Mouse (Mus musculus): Measurements from ENCODE around the gene Apoh. TPM values are rescaled to one million over a fixed set of nuclear protein-coding genes. Genes with fewer than 3 reads are reported as not detected.

Gene Apoh
- polyA plus RNA-seq, 1 experiment, result 0.25 TPM

- Histone ChIP-seq H3ac (ENCODE audit: control insufficient read depth, insufficient read length) (no peak overlapping the region), H3K4me3 (no peak overlapping the region), H3K4me2 (ENCODE audit: low read depth) (no peak overlapping the region), H3K27me3 (ENCODE audit: control insufficient read depth, insufficient read depth, insufficient read length) (no peaks in the 10 kb centered on the region), H3K79me2 (ENCODE audit: control insufficient read depth, insufficient read depth) (peaks cover 22% of the 10 kb centered on the region), H3K36me3 (ENCODE audit: control insufficient read depth, insufficient read depth) (peaks cover 4% of the 10 kb centered on the region)
- no peak for TF ChIP-seq TCF12 (IDR thresholded peaks at IDR 0.05; ENCODE audit: insufficient read depth, poor library complexity, severe bottlenecking)
- TF ChIP-seq MAX (IDR thresholded peaks at IDR 0.05; ENCODE audit: low read depth), result no peak
- no peak for TF ChIP-seq E2F4 (IDR thresholded peaks at IDR 0.05; ENCODE audit: insufficient read depth)
- no peak for TF ChIP-seq POLR2A (IDR thresholded peaks at IDR 0.05; ENCODE audit: insufficient read length, low read depth)
- no peak for TF ChIP-seq CEBPB (IDR thresholded peaks at IDR 0.05; ENCODE audit: insufficient read depth, poor library complexity, severe bottlenecking)
- no peak for TF ChIP-seq TCF3 (IDR thresholded peaks at IDR 0.05; ENCODE audit: insufficient read length, low read depth)
- no peak for TF ChIP-seq POLR2AphosphoS2 (IDR thresholded peaks at IDR 0.05; ENCODE audit: insufficient read length, low read depth)
- no peak for TF ChIP-seq USF1 (IDR thresholded peaks at IDR 0.05; ENCODE audit: low read depth)
- no peak for TF ChIP-seq SRF (IDR thresholded peaks at IDR 0.05; ENCODE audit: control insufficient read depth, insufficient read length, low read depth)
- TF ChIP-seq MYOG (IDR thresholded peaks at IDR 0.05; ENCODE audit: control insufficient read depth in 1 of 3, insufficient read depth in 1 of 3, insufficient read length in 2 of 3, low read depth in 2 of 3), result no peak
- TF ChIP-seq MYOD1 (IDR thresholded peaks at IDR 0.05; ENCODE audit: control insufficient read depth in 1 of 3, insufficient read length in 2 of 3, low read depth in 2 of 3), result no peak
- no peak for TF ChIP-seq REST (IDR thresholded peaks at IDR 0.05; ENCODE audit: insufficient read depth, insufficient read length)
Observed at GRCm38 (mm10) chr11:108334658-108335057, 8.5 kb upstream of the Apoh start.

GRCm38 (mm10) chr11:108335536-108335935 is 7.6 kb upstream of the Apoh start:
- no peak overlapping the region for H3ac ChIP-seq (ENCODE audit: control insufficient read depth, insufficient read length)
- no peak for TF ChIP-seq USF1 (IDR thresholded peaks at IDR 0.05; ENCODE audit: low read depth)
- TF ChIP-seq TCF12 (IDR thresholded peaks at IDR 0.05; ENCODE audit: insufficient read depth, poor library complexity, severe bottlenecking), result no peak
- no peak for TF ChIP-seq MYOG (IDR thresholded peaks at IDR 0.05; ENCODE audit: control insufficient read depth in 1 of 3, insufficient read depth in 1 of 3, insufficient read length in 2 of 3, low read depth in 2 of 3)
- no peak for TF ChIP-seq REST (IDR thresholded peaks at IDR 0.05; ENCODE audit: insufficient read depth, insufficient read length)
- no peak for TF ChIP-seq MAX (IDR thresholded peaks at IDR 0.05; ENCODE audit: low read depth)
- TF ChIP-seq POLR2AphosphoS2 (IDR thresholded peaks at IDR 0.05; ENCODE audit: insufficient read length, low read depth), result no peak
- no peak for TF ChIP-seq SRF (IDR thresholded peaks at IDR 0.05; ENCODE audit: control insufficient read depth, insufficient read length, low read depth)
- no peak for TF ChIP-seq E2F4 (IDR thresholded peaks at IDR 0.05; ENCODE audit: insufficient read depth)
- no peak for TF ChIP-seq POLR2A (IDR thresholded peaks at IDR 0.05; ENCODE audit: insufficient read length, low read depth)
- no peak for TF ChIP-seq MYOD1 (IDR thresholded peaks at IDR 0.05; ENCODE audit: control insufficient read depth in 1 of 3, insufficient read length in 2 of 3, low read depth in 2 of 3)
- TF ChIP-seq CEBPB (IDR thresholded peaks at IDR 0.05; ENCODE audit: insufficient read depth, poor library complexity, severe bottlenecking), result no peak
- TF ChIP-seq TCF3 (IDR thresholded peaks at IDR 0.05; ENCODE audit: insufficient read length, low read depth), result no peak
- H3K79me2 ChIP-seq (ENCODE audit: control insufficient read depth, insufficient read depth), result peaks cover 25% of the 10 kb centered on the region
- peaks cover 7% of the 10 kb centered on the region for H3K36me3 ChIP-seq (ENCODE audit: control insufficient read depth, insufficient read depth)
- H3K4me2 ChIP-seq (ENCODE audit: low read depth), result no peak overlapping the region
- no peak overlapping the region for H3K4me3 ChIP-seq
- H3K27me3 ChIP-seq (ENCODE audit: control insufficient read depth, insufficient read depth, insufficient read length), result no peaks in the 10 kb centered on the region

- peaks cover 30% of the 10 kb centered on the region for H3K79me2 ChIP-seq (ENCODE audit: control insufficient read depth, insufficient read depth)
- H3K27me3 ChIP-seq (ENCODE audit: control insufficient read depth, insufficient read depth, insufficient read length), result no peaks in the 10 kb centered on the region
- peaks cover 7% of the 10 kb centered on the region for H3K36me3 ChIP-seq (ENCODE audit: control insufficient read depth, insufficient read depth)
- H3K4me2 ChIP-seq (ENCODE audit: low read depth), result peak overlapping the region; percentile 90
- TF ChIP-seq SRF (IDR thresholded peaks at IDR 0.05; ENCODE audit: control insufficient read depth, insufficient read length, low read depth), result no peak
- peak; percentile 24 for TF ChIP-seq POLR2A (IDR thresholded peaks at IDR 0.05; ENCODE audit: insufficient read length, low read depth)
- H3ac ChIP-seq (ENCODE audit: control insufficient read depth, insufficient read length), result no peak overlapping the region
- H3K4me3 ChIP-seq, result no peak overlapping the region
Observed at GRCm38 (mm10) chr11:108336445-108336844, 6.7 kb upstream of the Apoh start.

GRCm38 (mm10) chr11:108340293-108340692 is 2.9 kb upstream of the Apoh start:
- TF ChIP-seq MYOG (IDR thresholded peaks at IDR 0.05; ENCODE audit: control insufficient read depth in 1 of 3, insufficient read depth in 1 of 3, insufficient read length in 2 of 3, low read depth in 2 of 3) (no peak), MAX (IDR thresholded peaks at IDR 0.05; ENCODE audit: low read depth) (no peak), USF1 (IDR thresholded peaks at IDR 0.05; ENCODE audit: low read depth) (no peak), POLR2A (IDR thresholded peaks at IDR 0.05; ENCODE audit: insufficient read length, low read depth) (no peak), CEBPB (IDR thresholded peaks at IDR 0.05; ENCODE audit: insufficient read depth, poor library complexity, severe bottlenecking) (no peak), TCF12 (IDR thresholded peaks at IDR 0.05; ENCODE audit: insufficient read depth, poor library complexity, severe bottlenecking) (no peak), TCF3 (IDR thresholded peaks at IDR 0.05; ENCODE audit: insufficient read length, low read depth) (no peak)
- Histone ChIP-seq H3K36me3 (ENCODE audit: control insufficient read depth, insufficient read depth) (peaks cover 7% of the 10 kb centered on the region), H3K4me2 (ENCODE audit: low read depth) (no peak overlapping the region), H3K27me3 (ENCODE audit: control insufficient read depth, insufficient read depth, insufficient read length) (no peaks in the 10 kb centered on the region), H3K79me2 (ENCODE audit: control insufficient read depth, insufficient read depth) (peaks cover 41% of the 10 kb centered on the region), H3K4me3 (no peak overlapping the region), H3ac (ENCODE audit: control insufficient read depth, insufficient read length) (no peak overlapping the region)

GRCm38 (mm10) chr11:108341783-108342182 is 1.4 kb upstream of the Apoh start:
- Histone ChIP-seq H3K27me3 (ENCODE audit: control insufficient read depth, insufficient read depth, insufficient read length) (no peaks in the 10 kb centered on the region), H3K36me3 (ENCODE audit: control insufficient read depth, insufficient read depth) (peaks cover 7% of the 10 kb centered on the region), H3K4me2 (ENCODE audit: low read depth) (peak overlapping the region; percentile 90), H3K79me2 (ENCODE audit: control insufficient read depth, insufficient read depth) (peaks cover 34% of the 10 kb centered on the region), H3ac (ENCODE audit: control insufficient read depth, insufficient read length) (no peak overlapping the region), H3K4me3 (peak overlapping the region; percentile 91)
- TF ChIP-seq MYOG (IDR thresholded peaks at IDR 0.05; ENCODE audit: control insufficient read depth in 1 of 3, insufficient read depth in 1 of 3, insufficient read length in 2 of 3, low read depth in 2 of 3), result no peak
- TF ChIP-seq POLR2AphosphoS2 (IDR thresholded peaks at IDR 0.05; ENCODE audit: insufficient read length, low read depth), result no peak
- TF ChIP-seq E2F4 (IDR thresholded peaks at IDR 0.05; ENCODE audit: insufficient read depth), result no peak
- TF ChIP-seq MYOD1 (IDR thresholded peaks at IDR 0.05; ENCODE audit: control insufficient read depth in 1 of 3, insufficient read length in 2 of 3, low read depth in 2 of 3), result no peak
- no peak for TF ChIP-seq TCF3 (IDR thresholded peaks at IDR 0.05; ENCODE audit: insufficient read length, low read depth)
- TF ChIP-seq MAX (IDR thresholded peaks at IDR 0.05; ENCODE audit: low read depth), result no peak
- no peak for TF ChIP-seq USF1 (IDR thresholded peaks at IDR 0.05; ENCODE audit: low read depth)
- TF ChIP-seq CEBPB (IDR thresholded peaks at IDR 0.05; ENCODE audit: insufficient read depth, poor library complexity, severe bottlenecking), result no peak
- TF ChIP-seq REST (IDR thresholded peaks at IDR 0.05; ENCODE audit: insufficient read depth, insufficient read length), result no peak
- no peak for TF ChIP-seq SRF (IDR thresholded peaks at IDR 0.05; ENCODE audit: control insufficient read depth, insufficient read length, low read depth)
